Mouse (Mus musculus) hindbrain, embryonic 15.5 days (tissue): ENCODE measurements around the gene Slc2a10. TPM values are rescaled to one million over a fixed set of nuclear protein-coding genes. Genes with fewer than 3 reads are reported as not detected.
"Not testable (repeated sequence)": the region's sequence is repeated elsewhere in the genome, so short reads cannot be mapped to it uniquely, and the experiment has no call there.

Experiments
- ATAC-seq: fragments of 200-750 bp; cut with Nextera tagmentation; 2 replicates; pipeline ENCODE4 v1.8.0; 2017; ENCODE audit warnings: low read depth, moderate number of reproducible peaks, moderate TSS enrichment; ENCODE audit not compliant: low FRiP score
- H3K27ac ChIP-seq: fragments of 300-500 bp; sonication (generic); replicated peaks from 2 replicates; pipeline ENCODE4 v1.5.1; 2015; ENCODE audit warnings: mild to moderate bottlenecking, inconsistent platforms
- H3K27me3 ChIP-seq: fragments of 300-500 bp; sonication (generic); 2 replicates; pipeline ENCODE4 v1.6.1; 2015; ENCODE audit warnings: control low read depth, inconsistent platforms
- H3K36me3 ChIP-seq: fragments of 300-500 bp; sonication (generic); 2 replicates; pipeline ENCODE4 v1.6.1; 2015; ENCODE audit warnings: control low read depth, inconsistent platforms
- H3K4me1 ChIP-seq: fragments of 300-500 bp; sonication (generic); replicated peaks from 2 replicates; pipeline ENCODE4 v1.6.1; 2015; ENCODE audit warnings: control low read depth, inconsistent platforms
- H3K4me2 ChIP-seq: fragments of 300-500 bp; sonication (generic); 2 replicates; pipeline ENCODE4 v1.6.1; 2015; ENCODE audit warnings: moderate library complexity, mild to moderate bottlenecking, inconsistent platforms
- H3K4me3 ChIP-seq: fragments of 300-500 bp; sonication (generic); 2 replicates; pipeline ENCODE4 v1.5.1; 2015; ENCODE audit warnings: mild to moderate bottlenecking, inconsistent platforms
- H3K9ac ChIP-seq: fragments of 300-500 bp; sonication (generic); 2 replicates; pipeline ENCODE4 v1.6.1; 2015; ENCODE audit warnings: inconsistent platforms
- H3K9me3 ChIP-seq: fragments of 300-500 bp; sonication (generic); 2 replicates; pipeline ENCODE4 v1.6.1; 2016; ENCODE audit warnings: control low read depth, inconsistent platforms
- WGBS: fragments of 180-500 bp; shearing (Covaris S2); methylation state at CpG from one replicate; pipeline ENCODE4 v1.1.7; 2015; 5-methylcytosine and 5-hydroxymethylcytosine counted together
- polyA plus RNA-seq: library from polyadenylated mRNA; unstranded; fragments of >200 nt; fragmentation: Nextera tagmentation; extraction: Ambion mirVana; gene quantifications from 2 replicates; pipeline ENCODE4 v1.2.1, GENCODE M21; 2015

The Slc2a10 gene
- polyA plus RNA-seq, 1 experiment from 2014 or later: 3.5 TPM

- ATAC-seq, H3K27ac ChIP-seq, H3K4me3 ChIP-seq, H3K36me3 ChIP-seq, H3K4me2 ChIP-seq, H3K9ac ChIP-seq, H3K27me3 ChIP-seq, H3K9me3 ChIP-seq: not testable (repeated sequence)
- 62% methylated on average over 2 of the region's 2 CpGs for WGBS
- peaks cover 12% of the 10 kb centered on the region for H3K4me1 ChIP-seq
Observed at GRCm38 (mm10) chr2:165510914-165511458, 7.4 kb downstream of the Slc2a10 start.

- not testable (repeated sequence) for ATAC-seq
- 84% methylated on average over 4 of the region's 4 CpGs for WGBS
Observed at GRCm38 (mm10) chr2:165511530-165511929, 7.9 kb downstream of the Slc2a10 start.

GRCm38 (mm10) chr2:165512426-165512825 lies 8.8 kb downstream of the Slc2a10 start:
- Histone ChIP-seq H3K4me3 (no peak overlapping the region), H3K4me2 (no peak overlapping the region), H3K9ac (no peak overlapping the region), H3K4me1 (peaks cover 12% of the 10 kb centered on the region), H3K36me3 (no peaks in the 10 kb centered on the region), H3K27me3 (no peaks in the 10 kb centered on the region), H3K27ac (no peak overlapping the region), H3K9me3 (no peaks in the 10 kb centered on the region)
- 32% methylated on average over 7 of the region's 7 CpGs for WGBS
- ATAC-seq: no peak

More at GRCm38 (mm10) chr2:165511530-165511929, 7.9 kb downstream of the Slc2a10 start:
- H3K4me2 ChIP-seq, H3K27ac ChIP-seq, H3K9ac ChIP-seq, H3K9me3 ChIP-seq, H3K4me3 ChIP-seq, H3K27me3 ChIP-seq, H3K36me3 ChIP-seq: not testable (repeated sequence)
- H3K4me1 ChIP-seq: peaks cover 12% of the 10 kb centered on the region

- Histone ChIP-seq H3K4me2 (no peak overlapping the region), H3K9ac (no peak overlapping the region), H3K9me3 (no peaks in the 10 kb centered on the region), H3K27me3 (no peaks in the 10 kb centered on the region), H3K27ac (0 out of 2 replicates have a peak overlapping the region, but pooled peaks have one; percentile 0), H3K4me1 (peaks cover 12% of the 10 kb centered on the region), H3K4me3 (no peak overlapping the region), H3K36me3 (no peaks in the 10 kb centered on the region)
- 27% methylated on average over 11 of the region's 11 CpGs for WGBS
- no peak for ATAC-seq
Observed at GRCm38 (mm10) chr2:165512870-165513600, 9.4 kb downstream of the Slc2a10 start.

- WGBS: 94% methylated on average over 20 of the region's 20 CpGs
- Histone ChIP-seq H3K9ac (no peak overlapping the region), H3K4me1 (peaks cover 12% of the 10 kb centered on the region), H3K4me3 (no peak overlapping the region), H3K4me2 (no peak overlapping the region), H3K27me3 (no peaks in the 10 kb centered on the region), H3K9me3 (no peaks in the 10 kb centered on the region), H3K27ac (no peak overlapping the region), H3K36me3 (no peaks in the 10 kb centered on the region)
- ATAC-seq: no peak
Observed at GRCm38 (mm10) chr2:165515178-165515728, 11.7 kb downstream of the Slc2a10 start.

- no peaks in the 10 kb centered on the region for H3K9me3 ChIP-seq
- 0 out of 2 replicates have a peak, but pooled peaks cover 2% of the 10 kb centered on the region for H3K4me1 ChIP-seq
- no peak overlapping the region for H3K4me2 ChIP-seq
- H3K36me3 ChIP-seq: no peaks in the 10 kb centered on the region
- no peak for ATAC-seq
- WGBS: 59% methylated on average over 4 of the region's 4 CpGs
- no peaks in the 10 kb centered on the region for H3K27me3 ChIP-seq
- no peak overlapping the region for H3K9ac ChIP-seq
- no peak overlapping the region for H3K27ac ChIP-seq
- H3K4me3 ChIP-seq: no peak overlapping the region
Observed at GRCm38 (mm10) chr2:165525609-165526008, 22.0 kb downstream of the Slc2a10 start.

- H3K27me3 ChIP-seq: no peaks in the 10 kb centered on the region
- H3K4me1 ChIP-seq: 0 out of 2 replicates have a peak, but pooled peaks cover 2% of the 10 kb centered on the region
- no peak overlapping the region for H3K9ac ChIP-seq
- no peak for ATAC-seq
- peak overlapping the region; percentile 31; the same call in 1 of the 2 replicates for H3K27ac ChIP-seq
- 19% methylated on average over 8 of the region's 8 CpGs for WGBS
- no peak overlapping the region for H3K4me2 ChIP-seq
- H3K36me3 ChIP-seq: no peaks in the 10 kb centered on the region
- H3K4me3 ChIP-seq: no peak overlapping the region
- H3K9me3 ChIP-seq: no peaks in the 10 kb centered on the region
Observed at GRCm38 (mm10) chr2:165529106-165529505, 25.5 kb downstream of the Slc2a10 start.

- H3K36me3 ChIP-seq: no peaks in the 10 kb centered on the region
- H3K4me3 ChIP-seq: no peak overlapping the region
- WGBS: 29% methylated on average over 6 of the region's 6 CpGs
- no peak overlapping the region for H3K4me2 ChIP-seq
- no peaks in the 10 kb centered on the region for H3K27me3 ChIP-seq
- H3K27ac ChIP-seq: no peak overlapping the region
- no peak overlapping the region for H3K9ac ChIP-seq
- ATAC-seq: no peak
- 0 out of 2 replicates have a peak, but pooled peaks cover 2% of the 10 kb centered on the region for H3K4me1 ChIP-seq
- no peaks in the 10 kb centered on the region for H3K9me3 ChIP-seq
Observed at GRCm38 (mm10) chr2:165533789-165534188, 30.2 kb downstream of the Slc2a10 start.

GRCm38 (mm10) chr2:165540975-165541374 lies 37.4 kb downstream of the Slc2a10 start:
- H3K27me3 ChIP-seq: no peaks in the 10 kb centered on the region
- H3K4me3 ChIP-seq: no peak overlapping the region
- no peaks in the 10 kb centered on the region for H3K9me3 ChIP-seq
- H3K9ac ChIP-seq: no peak overlapping the region
- ATAC-seq: no peak
- H3K4me1 ChIP-seq: peaks cover 13% of the 10 kb centered on the region
- H3K27ac ChIP-seq: no peak overlapping the region
- no peak overlapping the region for H3K4me2 ChIP-seq
- WGBS: 86% methylated on average over 3 of the region's 3 CpGs
- H3K36me3 ChIP-seq: no peaks in the 10 kb centered on the region

GRCm38 (mm10) chr2:165542939-165543669 lies 39.5 kb downstream of the Slc2a10 start:
- no peaks in the 10 kb centered on the region for H3K36me3 ChIP-seq
- H3K4me3 ChIP-seq: no peak overlapping the region
- H3K4me2 ChIP-seq: no peak overlapping the region
- H3K9ac ChIP-seq: no peak overlapping the region
- no peaks in the 10 kb centered on the region for H3K27me3 ChIP-seq
- peak; percentile 48; the same call in 1 of the 2 replicates for ATAC-seq
- H3K27ac ChIP-seq: peak overlapping the region; percentile 72
- H3K9me3 ChIP-seq: no peaks in the 10 kb centered on the region
- WGBS: 50% methylated on average over 13 of the region's 13 CpGs
- H3K4me1 ChIP-seq: peaks cover 16% of the 10 kb centered on the region

GRCm38 (mm10) chr2:165543670-165544016 lies 40.1 kb downstream of the Slc2a10 start:
- Histone ChIP-seq H3K27me3 (no peaks in the 10 kb centered on the region), H3K4me1 (peaks cover 16% of the 10 kb centered on the region), H3K4me3 (no peak overlapping the region), H3K9ac (no peak overlapping the region), H3K4me2 (no peak overlapping the region), H3K9me3 (no peaks in the 10 kb centered on the region), H3K27ac (peak overlapping the region; percentile 72; the same call in 1 of the 2 replicates), H3K36me3 (no peaks in the 10 kb centered on the region)
- 0 out of 2 replicates have a peak, but pooled peaks have one; percentile 56 for ATAC-seq
- 61% methylated on average over 10 of the region's 10 CpGs for WGBS

- Histone ChIP-seq H3K36me3 (no peaks in the 10 kb centered on the region), H3K27me3 (no peaks in the 10 kb centered on the region), H3K4me1 (peaks cover 16% of the 10 kb centered on the region), H3K9me3 (no peaks in the 10 kb centered on the region), H3K9ac (no peak overlapping the region), H3K27ac (no peak overlapping the region), H3K4me2 (no peak overlapping the region), H3K4me3 (no peak overlapping the region)
- 98% methylated on average over 2 of the region's 2 CpGs for WGBS
- no peak for ATAC-seq
Observed at GRCm38 (mm10) chr2:165545687-165546086, 42.1 kb downstream of the Slc2a10 start.
